Mouse (Mus musculus): ENCODE measurements at regions not wholly inside any gene's neighbourhood (a gene's known extent, or its start where the extent isn't known, plus 50 kb on each side); places are given as distances from the start of the nearest gene placed in this dataset.

- no peak for DNase-seq (ENCODE audit: low spot score)
Observed at GRCm38 (mm10) chr16:24341736-24342135, 51.6 kb upstream of the Lpp start.

- DNase-seq (ENCODE audit: low spot score): no peak
Observed at GRCm38 (mm10) chr16:24340646-24341045, 52.7 kb upstream of the Lpp start.

- no peak for DNase-seq (ENCODE audit: low spot score)
Observed at GRCm38 (mm10) chr16:24339320-24340265, 53.7 kb upstream of the Lpp start.

DNA sequence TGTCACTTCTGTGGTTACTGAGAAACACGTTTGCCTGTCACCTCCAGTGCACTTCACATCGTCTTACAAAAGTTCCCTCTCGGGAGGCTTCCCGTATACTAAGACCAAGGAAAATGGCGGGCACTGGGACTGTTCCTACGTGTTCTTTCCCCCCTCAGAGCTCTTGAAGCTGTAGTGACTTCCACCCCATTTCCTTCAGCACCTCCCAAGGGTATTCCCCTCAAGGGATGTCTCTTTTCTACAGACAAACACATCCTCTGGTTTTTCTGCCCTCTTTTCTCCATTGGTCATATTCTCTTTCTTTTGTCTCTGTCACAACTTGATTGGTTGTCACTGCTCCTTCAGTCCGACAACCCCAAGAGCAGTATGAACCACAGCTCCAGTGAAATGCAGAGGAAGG, 54.9 kb upstream of the Lpp start:
- no peak for DNase-seq (ENCODE audit: low spot score)

- DNase-seq (ENCODE audit: low spot score): no peak
Observed at GRCm38 (mm10) chr16:24334389-24334788, 58.9 kb upstream of the Lpp start.

GRCm38 (mm10) chr16:24331446-24332020, 61.8 kb upstream of the Lpp start:
- no peak for DNase-seq (ENCODE audit: low spot score)

DNA sequence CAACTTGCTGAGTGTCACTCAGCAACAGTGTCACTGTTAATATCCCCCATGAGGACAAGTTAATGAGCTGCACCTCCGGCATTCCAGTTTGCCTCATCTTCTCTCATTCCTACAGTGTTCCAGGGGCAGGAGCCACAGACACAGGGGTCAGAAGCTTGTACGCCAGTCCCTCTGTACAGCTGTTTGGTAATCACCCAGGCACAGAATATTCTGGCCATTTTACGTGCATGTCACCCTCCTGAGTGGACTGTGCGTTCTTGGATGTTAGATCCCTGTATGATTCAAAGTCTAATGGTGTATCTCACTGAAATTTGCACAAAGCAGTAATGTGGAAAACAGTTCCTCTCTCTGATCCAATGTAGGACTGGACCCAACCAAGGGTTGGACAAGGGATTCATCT, 66.7 kb upstream of the Lpp start:
- DNase-seq (ENCODE audit: low spot score): no peak

DNA sequence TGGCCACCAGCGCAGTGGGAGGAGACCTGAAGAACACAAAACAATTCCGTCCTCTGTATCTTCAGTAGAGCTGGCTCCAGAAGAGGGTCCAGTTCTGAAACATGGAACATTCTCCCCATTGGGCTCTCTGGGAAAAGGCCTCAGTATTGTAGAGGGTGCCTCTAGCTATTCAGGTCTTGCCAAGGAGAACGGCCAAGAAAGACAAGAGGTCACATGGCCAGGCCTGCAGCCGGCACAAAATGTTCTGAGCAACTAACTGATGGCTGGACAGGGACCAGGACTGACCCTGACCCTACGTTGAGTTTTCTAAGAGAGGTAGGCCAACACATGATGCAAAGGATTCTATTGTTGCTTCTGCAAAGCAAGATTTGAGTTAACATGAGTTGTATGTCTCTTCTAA, 67.3 kb upstream of the Lpp start:
- DNase-seq (ENCODE audit: low spot score): no peak

- DNase-seq (ENCODE audit: low spot score): no peak
Observed at GRCm38 (mm10) chr16:24324917-24325316, 68.4 kb upstream of the Lpp start.

GRCm38 (mm10) chr16:24318723-24319437, 74.4 kb upstream of the Lpp start:
- DNase-seq (ENCODE audit: low spot score): no peak

DNA sequence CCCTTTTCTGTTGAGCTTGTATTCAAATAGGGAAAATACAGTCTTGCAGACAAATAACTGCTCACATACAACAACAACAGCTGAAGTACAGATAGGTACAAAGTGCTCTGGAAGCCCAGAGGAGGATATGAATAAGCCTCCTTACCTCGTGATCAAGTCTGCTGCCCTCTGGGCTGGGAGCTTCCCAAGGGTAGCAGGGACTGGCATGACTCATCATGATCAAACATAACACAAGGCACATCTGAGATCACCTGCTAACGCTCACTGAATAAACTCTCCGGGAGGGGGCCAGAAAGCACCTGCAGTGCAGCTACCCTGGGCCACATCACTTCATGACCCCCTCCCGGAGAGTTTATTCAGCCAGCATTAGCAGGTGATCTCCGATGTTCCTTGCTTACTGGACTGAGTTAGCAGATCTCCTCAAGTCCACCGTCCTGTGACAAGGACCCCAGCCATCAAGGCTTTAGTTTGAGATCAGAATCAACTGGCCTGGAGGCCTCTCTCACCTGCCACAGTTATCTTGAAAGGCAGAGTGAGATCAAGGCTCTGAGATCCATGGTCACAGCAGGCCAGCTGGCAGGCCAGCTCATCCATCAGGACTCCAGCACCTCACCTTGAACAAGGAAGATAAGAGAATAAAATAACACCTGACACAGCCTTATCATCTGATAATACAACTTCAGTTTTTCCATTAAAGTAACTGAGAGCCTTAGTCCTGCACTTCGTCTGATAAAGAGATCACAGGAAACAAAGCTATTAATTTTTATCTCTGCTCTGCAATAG, 79.6 kb upstream of the Lpp start:
- no peak for DNase-seq (ENCODE audit: low spot score)

DNA sequence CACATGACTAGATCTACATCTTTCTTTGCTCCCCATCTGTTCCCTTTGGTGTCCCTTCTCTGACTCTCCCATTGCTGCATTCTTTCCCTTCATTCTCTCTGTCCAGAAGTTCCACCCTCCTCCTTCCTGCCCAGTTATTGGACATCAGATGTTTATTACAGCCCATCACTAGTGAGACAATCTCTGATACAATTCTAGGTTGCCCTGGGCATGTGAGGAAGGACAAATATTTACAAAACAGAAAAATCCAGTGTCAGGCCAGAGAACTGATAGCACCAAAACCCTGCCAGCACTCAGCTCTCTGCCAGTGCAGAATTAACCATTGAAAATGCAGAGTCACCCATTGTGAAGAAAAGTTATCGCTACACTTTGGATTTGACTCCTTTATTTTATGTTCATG, 87.9 kb upstream of the Lpp start:
- DNase-seq (ENCODE audit: low spot score): no peak

GRCm38 (mm10) chr16:24296790-24297189, 96.5 kb upstream of the Lpp start:
- DNase-seq (ENCODE audit: low spot score): no peak

- no peak for DNase-seq (ENCODE audit: low spot score)
Observed at GRCm38 (mm10) chr16:24295626-24296440, 97.5 kb upstream of the Lpp start.

DNA sequence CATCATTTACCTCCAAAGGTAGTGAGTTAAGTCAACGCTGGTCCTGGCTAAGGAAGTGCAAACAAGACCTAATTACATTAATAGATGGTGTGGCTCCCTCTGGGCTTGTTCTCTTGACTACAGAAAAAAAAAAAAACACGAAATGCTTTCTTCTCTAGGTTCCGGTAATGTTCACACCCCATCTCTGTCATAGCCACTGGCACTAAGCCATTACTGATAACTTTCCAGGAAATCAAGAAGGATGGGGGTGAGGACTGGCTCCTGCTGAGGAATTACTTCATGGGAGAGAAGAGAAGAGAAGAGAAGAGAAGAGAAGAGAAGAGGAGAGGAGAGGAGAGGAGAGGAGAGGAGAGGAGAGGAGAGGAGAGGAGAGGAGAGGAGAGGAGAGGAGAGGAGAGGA, 109.1 kb upstream of the Lpp start:
- DNase-seq (ENCODE audit: low spot score): no peak

DNA sequence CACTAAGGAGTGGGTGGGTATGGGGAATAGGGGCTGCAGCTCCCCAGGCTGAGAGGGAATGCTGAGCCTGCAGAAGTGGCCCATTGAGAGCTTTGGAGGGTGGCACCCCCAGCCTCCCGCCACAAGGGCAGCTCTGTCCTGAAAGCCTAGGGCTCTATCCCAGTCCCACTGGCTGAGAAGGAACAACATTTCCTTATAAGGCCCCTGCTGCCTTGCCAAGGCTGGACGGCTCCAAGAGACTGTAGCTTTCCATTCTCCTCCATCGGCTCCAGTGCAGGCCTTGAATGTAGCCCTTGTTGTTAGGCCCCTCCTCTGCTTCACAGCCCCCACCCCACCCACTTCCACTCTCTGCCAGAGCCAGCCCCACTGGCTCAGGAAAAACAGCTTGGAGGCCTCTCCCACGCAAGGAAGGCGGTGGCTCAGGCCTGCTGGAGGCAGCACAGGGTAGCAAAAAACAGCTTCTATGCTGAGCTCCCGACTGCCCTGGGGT, 111.1 kb upstream of the Lpp start:
- DNase-seq (ENCODE audit: low spot score): no peak

DNA sequence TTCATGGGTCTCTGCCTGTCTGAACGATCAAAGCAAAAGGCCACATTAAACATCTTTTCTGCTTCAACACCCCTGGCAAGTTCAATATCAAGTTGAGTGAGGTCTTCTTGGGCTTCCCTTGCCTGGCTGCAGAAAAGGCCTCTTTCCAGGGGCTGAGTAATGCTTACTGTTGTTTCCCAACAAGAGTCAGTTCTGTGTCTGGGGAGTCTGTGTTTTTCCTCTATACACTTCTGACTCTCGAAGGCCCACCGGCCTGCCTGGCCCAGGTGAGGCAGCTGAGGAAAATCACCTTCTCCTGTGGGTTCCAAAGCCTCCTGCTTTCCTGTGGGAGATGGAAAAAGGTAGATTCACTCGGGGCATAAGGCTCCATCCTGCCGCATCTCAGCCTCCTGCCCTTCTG, 111.7 kb upstream of the Lpp start:
- no peak for DNase-seq (ENCODE audit: low spot score)

DNA sequence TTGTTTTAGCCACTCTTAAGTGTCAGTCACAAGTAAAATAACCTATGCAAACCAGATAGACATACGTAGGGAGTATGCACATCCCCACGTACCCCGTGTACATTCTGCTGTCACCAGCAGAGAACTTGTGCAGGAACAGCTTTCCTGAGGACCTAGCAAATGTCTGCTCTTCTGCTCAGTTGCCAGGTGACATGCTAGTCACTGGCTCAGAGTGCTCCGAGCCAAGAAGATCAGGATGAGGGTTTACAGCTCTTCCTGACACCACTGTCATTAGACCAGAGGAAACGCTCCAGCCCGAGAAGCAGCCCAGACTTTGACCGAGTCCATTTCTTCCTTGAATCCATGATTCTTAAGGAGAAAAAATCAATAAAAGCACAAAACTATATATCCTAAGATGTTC, 115.5 kb upstream of the Lpp start:
- DNase-seq (ENCODE audit: low spot score): no peak

DNA sequence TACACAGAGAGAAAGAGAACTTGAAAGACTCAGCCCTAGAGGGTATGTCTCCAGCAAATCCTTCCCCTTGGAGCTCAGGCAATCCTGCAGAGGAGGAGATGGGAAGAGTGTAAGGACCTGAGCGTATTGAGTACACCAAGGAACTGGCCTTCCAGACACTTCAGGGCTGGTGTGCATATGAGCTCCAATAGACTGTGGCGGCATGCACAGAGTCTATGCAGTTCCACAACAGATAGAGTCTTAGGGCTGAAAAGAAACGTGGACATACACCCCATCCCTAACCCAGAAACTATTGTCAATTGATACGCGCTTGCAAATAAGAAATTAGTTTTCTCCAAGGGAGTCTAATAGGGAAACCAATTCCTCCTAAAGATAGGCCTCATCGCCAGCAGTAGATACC, 130.6 kb upstream of the Lpp start:
- no peak for DNase-seq (ENCODE audit: low spot score)

DNA sequence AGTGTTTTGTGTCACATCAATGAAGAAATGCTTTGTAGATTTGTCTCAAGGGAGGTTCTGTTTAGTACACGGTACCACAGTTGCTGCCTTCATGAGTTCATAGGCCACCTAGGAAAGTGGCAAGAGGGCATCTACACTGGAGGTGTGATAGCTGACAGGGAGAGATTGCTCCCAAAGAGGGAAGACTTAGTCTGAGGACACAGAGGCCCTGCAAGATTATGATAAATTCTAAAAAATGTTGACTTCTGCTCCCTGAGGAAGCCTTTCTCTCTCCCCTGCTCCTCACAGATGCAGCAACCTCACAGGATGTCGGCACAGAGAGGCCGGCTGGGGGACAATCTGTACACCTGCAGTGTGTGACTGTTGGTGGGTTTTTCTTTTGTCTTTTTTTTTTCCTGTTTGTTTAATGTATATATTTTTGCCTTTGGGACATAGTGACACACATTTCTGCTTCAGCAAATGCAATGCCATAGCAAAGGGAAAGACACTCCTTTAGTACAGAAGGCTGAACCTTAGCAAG, 133.5 kb upstream of the Lpp start:
- DNase-seq (ENCODE audit: low spot score): no peak

DNA sequence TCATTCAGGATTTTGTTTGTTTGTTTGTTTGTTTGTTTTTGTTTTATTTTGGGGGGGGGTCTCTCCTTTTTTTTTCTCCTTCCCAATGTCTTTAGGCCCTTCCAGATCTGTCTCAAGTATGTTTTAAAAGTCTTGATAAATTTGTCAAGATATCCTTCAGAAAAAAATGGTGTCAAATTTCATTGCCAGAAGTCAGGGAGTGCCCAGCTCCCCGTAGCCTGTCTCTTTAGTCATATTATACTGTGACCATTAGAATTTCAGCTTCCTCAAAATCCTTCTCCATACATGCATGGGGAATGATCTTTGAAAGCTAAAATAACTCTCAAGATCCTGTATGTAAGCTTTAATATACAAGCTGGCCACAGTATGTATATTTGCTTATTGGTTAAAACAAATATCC, 134.3 kb upstream of the Lpp start:
- DNase-seq (ENCODE audit: low spot score): no peak

Measured in c-Kit-positive CD71-positive TER-119-positive erythroid progenitor cells, embryonic 14.5 days (primary cell).